Mouse (Mus musculus): ENCODE data around the gene Sema3g. TPM values are rescaled to one million over a fixed set of nuclear protein-coding genes. Genes with fewer than 3 reads are reported as not detected.

Gene Sema3g
- polyA plus RNA-seq, 1 experiment: 2.1 TPM

DNA sequence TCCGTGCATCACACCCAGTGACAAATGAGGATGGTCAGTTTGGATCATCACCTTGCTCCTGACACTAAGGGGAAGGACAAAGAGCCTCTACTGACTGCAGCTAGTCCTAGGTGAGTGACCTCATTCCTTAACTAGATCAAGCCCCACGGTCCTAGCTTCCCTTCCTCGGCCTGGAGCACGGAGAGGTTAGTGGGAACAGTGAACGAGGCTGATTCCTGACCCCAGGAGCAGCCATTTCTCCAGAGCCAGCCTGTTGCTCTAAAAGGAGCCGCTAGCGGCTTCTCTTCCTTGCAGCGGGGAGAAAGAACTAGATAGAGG lies 12.5 kb upstream of the Sema3g start:
- peaks cover 22% of the 10 kb centered on the region for H3K36me3 ChIP-seq (ENCODE audit: control insufficient read depth, insufficient read depth, low read length)
- no peak overlapping the region for H3K27ac ChIP-seq (ENCODE audit: insufficient read depth, low read depth, low read length)
- no peaks in the 10 kb centered on the region for H3K27me3 ChIP-seq (ENCODE audit: control insufficient read depth, insufficient read depth, low read length)
- TF ChIP-seq POLR2A (IDR thresholded peaks at IDR 0.05; ENCODE audit: low read depth, low read length) (no peak), CTCF (IDR thresholded peaks at IDR 0.05; ENCODE audit: extremely low read depth, insufficient read length, insufficient replicate concordance, low read depth, low read length) (no peak)
- H3K4me1 ChIP-seq (ENCODE audit: control insufficient read depth, insufficient read depth, insufficient read length, low read length): peaks cover 13% of the 10 kb centered on the region; the same call in 1 of the 2 replicates
- peak overlapping the region; percentile 98 for H3K4me3 ChIP-seq (ENCODE audit: low read depth, low read length)
- 19% methylated on average over 8 of the region's 8 CpGs for WGBS

DNA sequence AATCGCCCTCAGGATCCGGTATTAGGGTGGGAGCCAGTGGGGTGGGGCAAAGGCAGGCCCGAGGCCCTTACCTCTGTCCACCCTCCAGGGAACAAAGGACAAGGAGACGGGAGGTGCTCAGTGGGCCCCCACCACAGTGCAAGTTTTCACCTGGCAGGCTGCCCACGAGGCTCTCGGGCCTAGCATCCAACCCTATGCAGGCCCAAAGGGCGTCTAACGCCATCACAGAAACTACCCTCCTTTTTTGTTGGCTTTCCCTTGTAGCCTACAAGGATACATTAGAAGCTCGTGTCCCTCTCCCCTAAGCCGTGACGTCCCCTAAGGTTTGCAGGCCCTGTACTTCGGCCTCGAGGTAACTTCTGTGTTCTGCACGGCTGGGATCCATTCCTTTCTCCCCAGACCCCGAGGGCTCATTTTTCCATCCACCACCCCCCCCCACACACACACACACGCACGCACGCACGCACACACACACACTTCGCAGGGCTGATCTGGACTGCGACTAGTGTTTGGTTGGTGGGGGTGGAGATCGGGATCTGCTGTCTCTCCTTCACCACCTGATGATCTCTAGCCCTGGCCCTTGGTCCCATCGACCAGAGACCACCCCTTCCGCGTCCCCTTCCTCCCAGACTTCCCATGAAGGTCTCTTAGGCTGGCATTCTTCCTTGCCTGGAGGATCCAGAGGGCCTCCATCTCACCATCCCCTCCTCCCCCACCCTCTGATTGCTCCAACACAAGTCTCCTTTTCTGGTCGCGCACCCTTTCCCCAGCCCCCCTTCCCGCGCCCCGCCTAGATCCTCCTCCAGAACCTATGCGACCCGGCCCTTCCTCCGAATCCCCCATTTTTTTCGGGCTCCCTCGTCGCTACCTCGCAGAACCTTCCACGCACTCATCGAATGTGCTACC lies 11.8 kb upstream of the Sema3g start:
- peak overlapping the region; percentile 98 for H3K4me3 ChIP-seq (ENCODE audit: low read depth, low read length)
- no peaks in the 10 kb centered on the region for H3K27me3 ChIP-seq (ENCODE audit: control insufficient read depth, insufficient read depth, low read length)
- no peak for TF ChIP-seq CTCF (IDR thresholded peaks at IDR 0.05; ENCODE audit: extremely low read depth, insufficient read length, insufficient replicate concordance, low read depth, low read length)
- no peak; the same call in 1 of the 2 replicates for TF ChIP-seq POLR2A (IDR thresholded peaks at IDR 0.05; ENCODE audit: low read depth, low read length)
- WGBS: under 1% methylated on average over 39 of the region's 39 CpGs
- peaks cover 17% of the 10 kb centered on the region for H3K36me3 ChIP-seq (ENCODE audit: control insufficient read depth, insufficient read depth, low read length)
- peak overlapping the region; percentile 68 for H3K27ac ChIP-seq (ENCODE audit: insufficient read depth, low read depth, low read length)
- H3K4me1 ChIP-seq (ENCODE audit: control insufficient read depth, insufficient read depth, insufficient read length, low read length): peaks cover 13% of the 10 kb centered on the region; the same call in 1 of the 2 replicates

DNA sequence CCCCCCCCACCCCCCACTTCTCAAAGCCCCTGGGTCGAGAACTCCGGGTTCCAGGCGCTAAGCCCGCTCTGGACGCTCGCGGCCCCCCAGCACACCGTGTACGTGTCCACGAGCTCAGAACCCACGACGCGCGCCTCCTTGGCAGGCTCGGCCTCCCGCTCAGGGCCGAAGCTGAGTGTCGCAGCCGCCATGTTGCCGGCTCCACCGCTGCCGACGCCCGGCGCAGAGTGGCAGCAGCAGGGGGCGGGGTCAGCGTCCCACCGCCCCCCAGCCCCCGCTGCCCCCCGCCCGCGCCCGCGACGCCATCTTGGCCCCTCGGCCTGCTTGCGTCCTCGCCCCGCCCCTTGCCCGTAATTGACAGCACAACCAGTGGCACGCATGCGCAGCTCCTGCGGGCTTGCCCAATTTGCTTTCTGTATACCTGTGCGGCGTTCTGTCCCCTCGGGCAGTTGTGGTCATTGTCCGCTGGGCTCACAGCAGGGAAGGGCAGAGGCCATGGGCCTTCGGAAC lies 11.1 kb upstream of the Sema3g start:
- Histone ChIP-seq H3K4me1 (ENCODE audit: control insufficient read depth, insufficient read depth, insufficient read length, low read length) (peaks cover 13% of the 10 kb centered on the region; the same call in 1 of the 2 replicates), H3K27me3 (ENCODE audit: control insufficient read depth, insufficient read depth, low read length) (no peaks in the 10 kb centered on the region), H3K36me3 (ENCODE audit: control insufficient read depth, insufficient read depth, low read length) (peaks cover 15% of the 10 kb centered on the region), H3K4me3 (ENCODE audit: low read depth, low read length) (peak overlapping the region; percentile 98), H3K27ac (ENCODE audit: insufficient read depth, low read depth, low read length) (peak overlapping the region; percentile 68)
- under 1% methylated on average over 46 of the region's 48 CpGs for WGBS
- TF ChIP-seq POLR2A (IDR thresholded peaks at IDR 0.05; ENCODE audit: low read depth, low read length): peak; percentile 50; the same call in 1 of the 2 replicates
- TF ChIP-seq CTCF (IDR thresholded peaks at IDR 0.05; ENCODE audit: extremely low read depth, insufficient read length, insufficient replicate concordance, low read depth, low read length): no peak

DNA sequence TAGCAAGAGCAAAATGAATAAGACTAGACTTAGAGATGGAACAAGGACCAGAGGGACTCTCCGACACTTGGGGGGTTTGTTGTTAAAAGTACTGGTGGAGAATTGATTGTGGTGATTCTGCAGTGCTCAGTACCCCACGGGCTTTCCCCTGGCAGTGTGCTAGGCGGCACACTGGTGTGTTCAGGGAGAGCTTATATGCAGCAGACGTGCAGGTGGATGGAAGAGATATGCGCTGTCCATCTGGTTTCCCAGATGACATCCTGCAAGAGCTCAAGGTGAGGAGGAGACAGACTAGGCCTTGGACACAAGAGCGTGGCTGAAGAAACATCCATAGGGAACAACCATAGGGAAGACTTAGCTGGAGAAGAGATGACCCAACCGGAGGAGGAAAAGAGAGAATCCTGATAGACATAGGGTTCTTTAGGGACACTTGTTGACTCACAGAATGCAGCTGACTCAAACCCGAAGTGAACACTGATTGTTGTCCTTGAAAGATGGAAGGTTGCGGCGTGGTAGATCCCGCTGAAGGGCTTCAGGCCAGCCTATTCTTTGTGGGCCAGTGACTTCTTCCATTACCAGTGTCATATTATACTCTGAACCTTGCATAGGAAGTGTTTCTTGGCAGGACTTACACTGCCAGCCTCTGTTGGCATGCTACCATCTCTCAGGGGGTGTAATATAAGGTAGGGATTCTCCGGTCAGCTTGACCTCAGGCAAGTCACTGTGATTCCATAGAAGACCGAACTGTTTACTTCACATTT lies 10.4 kb upstream of the Sema3g start:
- peak overlapping the region; percentile 10; the same call in 1 of the 2 replicates for H3K27ac ChIP-seq (ENCODE audit: insufficient read depth, low read depth, low read length)
- peak overlapping the region; percentile 98 for H3K4me3 ChIP-seq (ENCODE audit: low read depth, low read length)
- H3K36me3 ChIP-seq (ENCODE audit: control insufficient read depth, insufficient read depth, low read length): peaks cover 11% of the 10 kb centered on the region
- 58% methylated on average over 13 of the region's 13 CpGs for whole genome bisulfite sequencing
- TF ChIP-seq POLR2A (IDR thresholded peaks at IDR 0.05; ENCODE audit: low read depth, low read length): no peak
- no peak for TF ChIP-seq CTCF (IDR thresholded peaks at IDR 0.05; ENCODE audit: extremely low read depth, insufficient read length, insufficient replicate concordance, low read depth, low read length)
- H3K4me1 ChIP-seq (ENCODE audit: control insufficient read depth, insufficient read depth, insufficient read length, low read length): peaks cover 13% of the 10 kb centered on the region; the same call in 1 of the 2 replicates
- H3K27me3 ChIP-seq (ENCODE audit: control insufficient read depth, insufficient read depth, low read length): no peaks in the 10 kb centered on the region

DNA sequence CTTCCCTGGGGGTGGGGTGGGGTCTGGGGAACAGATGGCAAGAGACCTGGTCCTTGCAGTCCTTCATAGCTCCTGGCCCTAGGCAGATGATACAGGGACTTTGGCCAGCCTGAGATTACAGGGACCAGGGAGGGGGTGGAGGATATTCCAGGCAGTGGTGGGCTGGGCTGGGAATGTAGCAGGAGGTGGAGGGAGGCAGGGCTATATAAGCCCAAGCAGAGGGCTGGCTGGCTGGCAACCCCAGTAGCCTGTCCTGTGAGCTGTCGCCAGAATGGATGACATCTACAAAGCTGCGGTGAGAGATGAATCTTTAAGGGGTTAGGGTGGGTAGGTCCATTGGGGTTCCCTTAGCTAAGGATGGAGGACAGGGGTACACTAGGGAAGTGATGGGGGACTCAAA lies 9.6 kb upstream of the Sema3g start, which contains the start of gene Tnnc1:
Tnnc1 (plus strand) TSS at position 229 of the 400 bp plus-strand sequence.
- H3K4me3 ChIP-seq (ENCODE audit: low read depth, low read length): peak within 1 kb of the TSS; percentile 98

DNA sequence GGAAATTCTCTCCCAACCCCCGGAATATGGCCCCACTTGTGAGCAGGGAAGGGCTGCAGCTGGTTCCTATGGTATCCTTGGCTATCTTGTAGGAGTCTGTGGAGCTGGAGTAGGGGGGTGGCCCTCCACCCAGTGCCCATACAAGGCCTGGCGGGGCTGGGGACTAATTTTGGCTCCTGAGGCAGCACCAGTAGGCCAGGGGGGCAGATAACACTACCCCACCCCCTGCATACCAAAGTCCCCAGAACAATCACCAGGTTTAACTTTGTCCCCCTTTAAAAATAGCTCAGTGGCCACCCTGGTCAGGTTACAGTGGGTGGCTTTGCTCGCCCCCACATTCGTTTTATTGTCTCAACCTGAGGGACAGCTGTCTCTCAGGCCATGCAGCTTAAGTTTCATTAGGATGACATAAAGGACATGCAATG lies 8.5 kb upstream of the Sema3g start:
- H3K4me1 ChIP-seq (ENCODE audit: control insufficient read depth, insufficient read depth, insufficient read length, low read length): peaks cover 13% of the 10 kb centered on the region; the same call in 1 of the 2 replicates
- H3K27ac ChIP-seq (ENCODE audit: insufficient read depth, low read depth, low read length): no peak overlapping the region
- H3K27me3 ChIP-seq (ENCODE audit: control insufficient read depth, insufficient read depth, low read length): no peaks in the 10 kb centered on the region
- no peak overlapping the region for H3K4me3 ChIP-seq (ENCODE audit: low read depth, low read length)
- no peaks in the 10 kb centered on the region for H3K36me3 ChIP-seq (ENCODE audit: control insufficient read depth, insufficient read depth, low read length)
- WGBS: 90% methylated on average over 4 of the region's 4 CpGs
- TF ChIP-seq CTCF (IDR thresholded peaks at IDR 0.05; ENCODE audit: extremely low read depth, insufficient read length, insufficient replicate concordance, low read depth, low read length) (no peak), POLR2A (IDR thresholded peaks at IDR 0.05; ENCODE audit: low read depth, low read length) (no peak)

More for the DNA sequence above, 9.6 kb upstream of the Sema3g start, which contains the start of gene Tnnc1:
- Histone ChIP-seq H3K27ac (ENCODE audit: insufficient read depth, low read depth, low read length) (no peak within 1 kb of the TSS), H3K27me3 (ENCODE audit: control insufficient read depth, insufficient read depth, low read length) (no peaks in the 10 kb centered on the region), H3K36me3 (ENCODE audit: control insufficient read depth, insufficient read depth, low read length) (peaks cover 6% of the 10 kb centered on the region), H3K4me1 (ENCODE audit: control insufficient read depth, insufficient read depth, insufficient read length, low read length) (peaks cover 13% of the 10 kb centered on the region; the same call in 1 of the 2 replicates)
- 82% methylated on average over 2 of the region's 2 CpGs for WGBS
- no peak for TF ChIP-seq POLR2A (IDR thresholded peaks at IDR 0.05; ENCODE audit: low read depth, low read length)
- no peak for TF ChIP-seq CTCF (IDR thresholded peaks at IDR 0.05; ENCODE audit: extremely low read depth, insufficient read length, insufficient replicate concordance, low read depth, low read length)

Data from small intestine, adult 2 months (tissue).